Mouse (Mus musculus) olfactory bulb, adult 2 months (tissue): ENCODE results near the gene Rdh1.

Experiments
- CTCF ChIP-seq: fragments of 200-500 bp; IDR thresholded peaks from 2 replicates; pipeline ENCODE4 v1.5.1; 2012; ENCODE audit warnings: low read depth, mild to moderate bottlenecking, low read length, moderate library complexity; ENCODE audit not compliant: insufficient read depth
- POLR2A ChIP-seq: fragments of 200-500 bp; IDR thresholded peaks from 2 replicates; pipeline ENCODE4 v1.6.1; 2012; ENCODE audit warnings: mild to moderate bottlenecking, low read depth, low read length, moderate library complexity; ENCODE audit not compliant: insufficient read depth

DNA sequence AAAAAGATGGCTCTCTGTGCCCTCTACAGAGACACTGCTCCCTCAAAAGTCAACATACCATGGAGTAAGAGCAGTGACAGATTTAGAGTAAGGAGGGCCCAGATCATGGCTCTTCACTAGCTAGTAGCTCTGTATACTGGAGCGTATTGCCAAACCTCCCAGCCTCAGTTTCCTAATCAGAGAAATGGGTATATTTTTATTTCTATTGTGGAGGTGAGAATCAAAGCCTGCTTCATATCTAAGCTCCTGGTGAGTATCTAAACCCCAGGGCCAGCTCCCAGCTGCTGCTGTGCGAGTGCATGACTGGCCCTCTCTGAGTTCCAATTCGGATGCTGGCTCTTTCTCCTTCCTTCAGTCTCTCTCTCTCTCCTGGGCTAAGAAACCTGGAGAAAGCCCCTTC, 35.3 kb upstream of the Rdh1 start, which contains the start of gene Tac2:
- TF ChIP-seq CTCF (no peak), POLR2A (no peak)
